Mouse (Mus musculus) left cerebral cortex, adult 11 months (tissue): ENCODE measurements at regions not wholly inside any gene's neighbourhood (a gene's known extent, or its start where the extent isn't known, plus 50 kb on each side); places are given as distances from the start of the nearest gene placed in this dataset.

ENCODE experiments used
- DNase-seq: peaks from one replicate; pipeline ENCODE4 v3.0.0; 2022; ENCODE audit warnings: low spot score

- no peak for DNase-seq
Observed at GRCm38 (mm10) chr12:13094111-13094851, 152.6 kb upstream of the Mycn start.

- DNase-seq, result no peak
Observed at GRCm38 (mm10) chr12:13085951-13086350, 144.2 kb upstream of the Mycn start.

GRCm38 (mm10) chr12:13085484-13085883 is 143.8 kb upstream of the Mycn start:
- DNase-seq, result no peak

- no peak for DNase-seq
Observed at GRCm38 (mm10) chr12:13083337-13084054, 141.8 kb upstream of the Mycn start.

DNA sequence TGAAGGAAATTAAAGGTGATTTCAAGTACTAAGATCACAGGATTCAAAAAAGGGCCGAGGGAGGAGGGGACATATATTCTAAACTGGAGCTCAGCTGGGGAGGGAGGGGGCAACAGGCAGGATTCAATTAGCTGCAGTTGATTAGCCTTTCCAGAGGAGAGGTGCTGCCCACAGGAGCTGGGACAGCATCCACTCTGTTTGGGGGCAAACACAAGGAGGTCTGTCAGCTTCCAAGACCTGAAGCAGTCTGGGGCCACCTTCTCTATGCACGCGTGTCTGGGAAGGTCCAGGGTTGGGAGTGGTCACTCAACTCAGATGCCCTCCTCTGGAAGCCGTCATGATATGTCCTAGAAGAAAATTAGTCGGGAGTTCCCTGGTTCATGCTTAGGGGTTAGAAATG is 139.1 kb upstream of the Mycn start:
- DNase-seq, result no peak

DNA sequence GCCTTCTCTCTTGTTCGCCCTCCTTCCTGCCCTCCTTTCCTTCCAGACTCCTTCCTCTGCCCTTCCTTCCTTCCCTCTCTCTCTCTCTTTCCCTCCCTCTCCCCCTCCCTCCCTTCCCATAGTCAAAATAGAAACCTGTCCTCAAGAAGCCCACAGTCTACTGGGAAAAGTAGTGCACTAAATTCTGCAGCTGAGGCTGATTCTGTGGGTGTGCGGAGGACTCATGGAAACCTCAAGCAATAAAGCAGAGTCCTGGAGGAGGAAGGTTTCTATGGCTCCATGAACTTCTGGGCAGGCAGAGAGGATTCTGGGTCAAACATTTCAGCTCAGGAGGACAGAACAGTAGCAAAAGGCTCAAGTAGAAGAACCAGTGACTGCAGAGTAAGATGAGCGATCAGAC is 138.1 kb upstream of the Mycn start:
- DNase-seq, result no peak

DNA sequence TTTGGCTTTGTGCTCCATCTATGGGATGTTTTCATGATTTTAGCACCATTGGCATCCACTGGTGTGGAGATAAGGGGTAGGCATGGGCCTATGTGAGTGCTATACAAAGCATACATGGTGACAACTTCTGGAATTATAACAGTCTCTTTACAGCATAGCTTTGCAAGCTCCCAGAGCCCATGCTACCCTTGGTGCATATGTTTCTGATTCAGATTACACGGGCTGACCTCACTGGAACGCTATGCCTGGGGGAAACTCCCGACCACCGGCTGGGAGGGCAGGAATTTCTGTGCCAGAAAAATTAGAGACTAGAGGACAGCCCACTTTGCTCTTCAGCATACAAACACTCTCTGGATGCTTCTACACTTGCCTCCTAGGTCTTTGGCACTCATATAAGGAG is 136.0 kb upstream of the Mycn start:
- DNase-seq, result no peak

GRCm38 (mm10) chr12:13076699-13077287 is 135.1 kb upstream of the Mycn start:
- DNase-seq, result no peak

DNA sequence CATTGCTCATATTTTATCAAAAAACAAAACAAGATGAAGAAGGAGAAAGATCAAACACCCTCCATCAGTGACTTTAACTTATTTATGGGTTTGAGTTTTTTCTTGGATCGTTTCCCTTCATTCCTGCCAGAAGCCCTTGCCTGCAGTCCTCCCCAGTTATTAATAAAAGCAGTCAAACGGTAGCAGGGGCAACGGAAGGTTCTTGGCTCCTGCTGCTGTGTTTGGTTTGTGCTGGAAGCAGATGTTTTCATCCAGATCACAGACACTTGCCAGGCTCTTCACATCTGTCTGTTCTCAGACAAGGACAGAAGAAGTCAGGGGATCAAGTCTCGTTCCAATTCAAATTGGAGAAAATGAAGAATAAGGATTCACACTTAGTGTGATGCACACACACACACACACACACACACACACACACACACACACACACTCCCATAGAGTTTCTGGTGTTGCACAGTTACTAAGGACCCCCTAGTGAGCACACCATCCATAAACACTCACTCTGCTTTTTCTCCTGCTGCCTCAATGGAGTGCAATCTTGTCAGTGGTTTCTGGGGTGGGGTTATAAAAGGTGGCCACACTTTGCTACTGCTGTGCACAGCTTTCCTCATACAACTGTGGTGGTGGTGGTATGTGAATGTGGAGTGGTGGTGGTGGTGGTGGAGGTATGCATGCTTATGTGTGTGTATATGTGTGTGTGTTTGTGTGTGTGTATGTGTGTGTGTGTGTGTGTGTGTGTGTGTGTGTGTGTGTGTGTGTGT is 131.6 kb upstream of the Mycn start:
- no peak for DNase-seq

DNA sequence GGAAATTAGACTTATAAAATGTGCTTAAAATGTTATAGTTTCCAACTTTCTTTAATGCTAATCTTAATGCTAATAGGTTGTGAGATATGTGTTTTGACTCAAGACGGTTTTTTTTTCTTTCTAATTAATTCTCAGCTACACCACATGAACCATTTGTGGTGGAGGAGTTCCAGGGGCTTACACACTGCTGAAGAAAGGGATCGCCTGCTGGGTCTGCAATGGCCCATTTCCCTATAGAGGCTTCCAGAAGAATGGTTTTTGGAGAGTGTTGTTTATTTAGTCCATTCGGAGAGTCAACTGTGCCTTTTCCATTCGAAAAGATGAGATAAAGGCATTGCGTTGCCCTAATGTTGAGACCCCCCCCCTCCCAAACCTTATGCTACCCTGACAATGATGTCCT is 125.6 kb upstream of the Mycn start:
- no peak for DNase-seq

GRCm38 (mm10) chr12:13066604-13067181 is 125.0 kb upstream of the Mycn start:
- no peak for DNase-seq

GRCm38 (mm10) chr12:13059473-13059872 is 117.8 kb upstream of the Mycn start:
- no peak for DNase-seq

DNA sequence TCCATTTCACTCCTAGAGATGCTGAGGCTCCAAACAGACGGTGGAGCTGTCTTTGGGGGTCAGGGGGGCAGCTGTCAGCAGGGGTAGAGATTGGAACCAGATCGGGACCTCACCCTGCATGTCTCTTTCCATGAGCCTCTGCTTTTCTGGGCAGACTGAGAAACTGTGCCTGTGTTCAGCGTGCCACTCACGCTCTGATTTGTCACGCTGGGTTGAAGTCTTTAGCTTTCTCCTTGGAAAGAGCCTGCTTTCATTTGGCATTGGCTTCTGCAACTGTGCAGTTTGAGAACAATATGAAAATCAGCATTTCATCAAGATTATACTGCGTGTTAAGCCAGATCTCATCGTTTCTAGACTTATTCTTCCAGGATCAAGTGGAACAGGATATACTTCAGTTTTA is 114.5 kb upstream of the Mycn start:
- no peak for DNase-seq

DNA sequence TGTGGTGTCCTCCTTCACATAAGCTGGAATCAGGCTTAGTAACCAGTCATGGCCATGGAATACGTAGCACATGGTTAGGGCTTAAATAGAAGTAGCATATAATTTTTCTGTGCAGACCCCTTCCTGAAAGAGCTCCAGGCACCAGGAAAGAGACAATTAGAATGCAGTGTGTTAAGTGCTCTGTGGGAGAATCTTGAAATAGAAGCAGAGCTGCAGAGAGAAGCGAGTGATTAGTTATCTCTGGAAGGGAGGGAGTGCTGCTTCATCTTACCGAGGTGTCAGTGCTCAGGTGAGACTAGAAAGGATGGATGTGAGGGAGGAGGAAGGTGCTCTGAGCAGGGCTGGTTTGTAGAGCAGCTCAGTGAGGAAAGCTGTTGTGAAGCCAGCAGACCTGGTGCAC is 112.9 kb upstream of the Mycn start:
- DNase-seq, result no peak

DNA sequence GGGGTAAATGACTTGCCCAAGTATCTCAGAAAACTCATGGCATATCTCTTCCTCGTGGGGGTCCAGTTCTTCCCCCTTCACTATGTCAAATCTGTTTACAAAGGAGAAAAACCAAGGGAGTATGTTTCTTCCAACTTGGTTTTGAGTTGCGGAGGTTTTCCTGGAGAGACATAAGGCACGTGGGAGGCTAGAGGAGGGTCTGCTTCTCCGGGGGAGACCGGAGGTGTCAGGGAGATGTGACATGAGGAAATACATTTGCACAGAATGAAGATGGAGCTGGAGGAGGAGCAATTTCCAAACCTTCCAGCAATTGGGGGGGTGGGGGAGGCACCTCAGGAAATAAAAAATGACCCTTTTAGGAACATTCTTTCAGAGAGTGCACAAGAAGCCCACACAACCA is 112.0 kb upstream of the Mycn start:
- no peak for DNase-seq

GRCm38 (mm10) chr12:13052845-13053623 is 111.3 kb upstream of the Mycn start:
- no peak for DNase-seq

- no peak for DNase-seq
Observed at GRCm38 (mm10) chr12:13052164-13052563, 110.5 kb upstream of the Mycn start.

- no peak for DNase-seq
Observed at GRCm38 (mm10) chr12:13049659-13050058, 107.9 kb upstream of the Mycn start.

- DNase-seq, result no peak
Observed at GRCm38 (mm10) chr12:13048168-13048727, 106.5 kb upstream of the Mycn start.

DNA sequence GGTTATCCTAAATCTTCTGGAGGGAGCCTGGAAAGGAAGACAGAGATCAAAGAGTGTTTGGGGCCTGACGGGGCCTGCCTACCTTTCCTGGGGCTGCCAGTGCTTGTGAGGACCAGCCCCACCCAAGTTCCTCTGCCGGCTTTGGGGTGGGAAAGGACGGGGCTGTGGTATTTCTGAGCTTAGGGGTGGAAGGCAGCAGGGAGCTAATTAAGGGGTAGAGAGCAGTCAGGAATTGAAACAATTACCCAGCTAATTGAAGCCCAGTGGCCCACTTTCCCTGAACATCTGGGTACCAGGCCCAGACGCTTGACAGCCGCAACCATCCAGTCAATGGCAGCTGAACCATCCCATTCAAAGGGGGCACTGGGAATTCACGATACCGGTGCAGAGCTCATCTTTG is 101.2 kb upstream of the Mycn start:
- DNase-seq, result no peak

DNA sequence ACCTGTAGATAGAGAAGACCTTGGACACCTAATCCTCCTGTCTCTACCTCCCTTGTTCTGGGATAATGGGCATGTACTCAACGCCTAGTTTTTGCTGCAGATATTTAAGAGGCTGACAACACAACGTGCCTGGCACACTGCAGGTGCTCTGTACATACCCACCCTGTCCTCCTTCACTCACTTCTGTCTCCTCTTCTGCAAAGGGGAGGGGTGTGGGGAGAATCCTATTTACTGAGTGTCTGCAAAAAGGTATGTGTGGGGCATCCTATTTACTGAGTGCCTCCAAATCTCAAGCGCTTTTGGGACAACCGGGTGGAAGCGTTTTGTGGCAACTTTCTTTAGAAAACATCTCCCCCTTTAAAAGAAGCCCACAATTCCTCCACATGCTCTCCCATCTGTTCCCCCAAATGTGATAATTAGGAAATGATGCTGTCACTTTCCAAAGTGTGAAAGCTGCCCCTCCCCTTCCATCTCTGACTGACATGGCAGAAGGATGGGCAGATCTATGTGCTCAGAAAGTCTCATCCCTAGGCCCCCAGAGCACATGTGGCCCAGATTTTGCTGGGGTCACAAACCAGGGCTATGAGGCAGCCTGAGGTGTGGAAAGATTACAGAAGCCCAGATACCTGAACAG is 93.5 kb upstream of the Mycn start:
- DNase-seq, result no peak
